Mouse (Mus musculus) leukemia stem cell, adult 10-12 weeks (primary cell): Measurements from ENCODE around the gene Slc35c1. TPM values are rescaled to one million over a fixed set of nuclear protein-coding genes. Genes with fewer than 3 reads are reported as not detected.

Source experiments
- polyA plus RNA-seq: library from polyadenylated mRNA; stranded (reverse); fragments of >175 nt; gene quantifications from 2 replicates; pipeline ENCODE4 v1.2.3, GENCODE M21; 2012; ENCODE audit warnings: low replicate concordance

Gene Slc35c1
- 9.1 and 28.4 TPM in 2 replicates for polyA plus RNA-seq

GRCm38 (mm10) chr2:92459921-92460707 is at the start of gene Slc35c1:
Slc35c1 (minus strand) TSS chr2:92460538.

GRCm38 (mm10) chr2:92433578-92434374 is 26.6 kb downstream of the Slc35c1 start, which contains the start of gene Cry2:
Cry2 (minus strand) TSS chr2:92434043.

Other genes with a start within 250 kb of the Slc35c1 start
- 27.7 and 35.9 TPM in 2 replicates for gene Pex16, start 85.9 kb downstream of the Slc35c1 start, polyA plus RNA-seq
- gene Large2, start 85.7 kb downstream of the Slc35c1 start, polyA plus RNA-seq, result 0.06 and 0.30 TPM in 2 replicates
- 3.8 and 4.1 TPM in 2 replicates for gene 1700029I15Rik, start 78.0 kb downstream of the Slc35c1 start, polyA plus RNA-seq
- gene Mapk8ip1, start 59.3 kb downstream of the Slc35c1 start, polyA plus RNA-seq, result 0.63 and 0.87 TPM in 2 replicates
- 6.1 and 7.3 TPM in 2 replicates for gene Cry2, start 26.5 kb downstream of the Slc35c1 start, polyA plus RNA-seq
- gene Chst1, start 139.2 kb upstream of the Slc35c1 start, polyA plus RNA-seq, result 2.7 and 3.7 TPM in 2 replicates